Mouse (Mus musculus): ENCODE results near the gene Foxr1.
"Not testable (repeated sequence)": the region's sequence is repeated elsewhere in the genome, so short reads cannot be mapped to it uniquely, and the experiment has no call there.

Gene Foxr1

GRCm38 (mm10) chr9:44475936-44476335, 35.0 kb upstream of the Foxr1 start:
- DNase-seq = no peak

- DNase-seq = no peak
Measured at GRCm38 (mm10) chr9:44474327-44474726, 33.4 kb upstream of the Foxr1 start.

- no peak for DNase-seq
Measured at GRCm38 (mm10) chr9:44473184-44473583, 32.2 kb upstream of the Foxr1 start.

- DNase-seq = no peak
Measured at GRCm38 (mm10) chr9:44468800-44469199, 27.9 kb upstream of the Foxr1 start.

- no peak for DNase-seq
Measured at GRCm38 (mm10) chr9:44468224-44468623, 27.3 kb upstream of the Foxr1 start.

- DNase-seq = no peak
Measured at GRCm38 (mm10) chr9:44461950-44462349, 21.0 kb upstream of the Foxr1 start.

GRCm38 (mm10) chr9:44457035-44457742, 16.3 kb upstream of the Foxr1 start:
- peak; percentile 92 for DNase-seq

- DNase-seq = peak; percentile 22
Measured at GRCm38 (mm10) chr9:44454891-44455220, 13.9 kb upstream of the Foxr1 start, which contains the start of gene Upk2. Gene Upk2 (minus strand): TSS chr9:44454976.

- DNase-seq = peak; percentile 87
Measured at GRCm38 (mm10) chr9:44454132-44454890, 13.4 kb upstream of the Foxr1 start.

- no peak for DNase-seq
Measured at GRCm38 (mm10) chr9:44450387-44450786, 9.5 kb upstream of the Foxr1 start.

GRCm38 (mm10) chr9:44444402-44445025, 3.6 kb upstream of the Foxr1 start:
- not testable (repeated sequence) for DNase-seq

GRCm38 (mm10) chr9:44435747-44436146, 5.2 kb downstream of the Foxr1 start:
- DNase-seq = no peak

GRCm38 (mm10) chr9:44432577-44433185, 8.3 kb downstream of the Foxr1 start:
- DNase-seq = no peak

- no peak for DNase-seq
Measured at GRCm38 (mm10) chr9:44423576-44423975, 17.4 kb downstream of the Foxr1 start.

GRCm38 (mm10) chr9:44420280-44420898, 20.5 kb downstream of the Foxr1 start:
- DNase-seq = no peak

- not testable (repeated sequence) for DNase-seq
Measured at GRCm38 (mm10) chr9:44419730-44420129, 21.2 kb downstream of the Foxr1 start.

- DNase-seq = no peak
Measured at GRCm38 (mm10) chr9:44418519-44419385, 22.2 kb downstream of the Foxr1 start, which contains the start of gene Ccdc84. Gene Ccdc84 (minus strand): TSS chr9:44418569.

GRCm38 (mm10) chr9:44417892-44418363, 23.0 kb downstream of the Foxr1 start:
- peak; percentile 96 for DNase-seq

- no peak for DNase-seq
Measured at GRCm38 (mm10) chr9:44417156-44417891, 23.6 kb downstream of the Foxr1 start.

GRCm38 (mm10) chr9:44412781-44413180, 28.2 kb downstream of the Foxr1 start:
- no peak for DNase-seq

- DNase-seq = no peak
Measured at GRCm38 (mm10) chr9:44412306-44412705, 28.6 kb downstream of the Foxr1 start.

Measured in embryo, embryonic 11 days (tissue).